Mouse (Mus musculus) lung, adult 2 months (tissue): ENCODE measurements around the gene Ogdhl.

Experiments used
- CTCF ChIP-seq: fragments of 200-500 bp; IDR thresholded peaks from 2 replicates; pipeline ENCODE4 v1.5.1; 2011; ENCODE audit warnings: mild to moderate bottlenecking, low read length, control low read depth; ENCODE audit not compliant: insufficient read depth
- POLR2A ChIP-seq: fragments of 200-500 bp; IDR thresholded peaks from 2 replicates; pipeline ENCODE4 v1.6.1; 2011; ENCODE audit warnings: low read depth, mild to moderate bottlenecking, control low read depth, low read length, borderline replicate concordance; ENCODE audit errors: extremely low read depth

DNA sequence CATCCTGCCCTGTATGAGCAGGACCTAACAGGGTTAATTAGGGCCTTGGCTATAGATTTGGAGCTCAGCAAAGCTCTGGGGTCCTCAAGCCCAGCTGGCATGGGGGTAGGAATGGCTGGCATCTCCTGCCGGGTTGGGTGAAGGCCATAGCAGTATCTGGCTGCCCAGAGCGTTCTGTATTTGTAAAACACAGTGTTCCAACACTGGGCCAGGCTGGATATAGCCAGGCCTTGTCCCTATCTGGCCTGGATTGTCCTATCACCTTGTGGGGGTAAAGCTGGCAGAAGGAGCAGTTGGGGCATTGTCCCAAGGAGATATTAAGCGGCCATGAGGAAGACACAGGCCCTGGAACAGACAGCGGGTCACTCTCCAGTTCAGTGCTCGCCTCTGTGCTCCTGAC lies 1.4 kb downstream of the Ogdhl start:
- no peak for TF ChIP-seq CTCF
- TF ChIP-seq POLR2A: no peak
